Mouse (Mus musculus): ENCODE measurements around the gene Cdkn3.

DNA sequence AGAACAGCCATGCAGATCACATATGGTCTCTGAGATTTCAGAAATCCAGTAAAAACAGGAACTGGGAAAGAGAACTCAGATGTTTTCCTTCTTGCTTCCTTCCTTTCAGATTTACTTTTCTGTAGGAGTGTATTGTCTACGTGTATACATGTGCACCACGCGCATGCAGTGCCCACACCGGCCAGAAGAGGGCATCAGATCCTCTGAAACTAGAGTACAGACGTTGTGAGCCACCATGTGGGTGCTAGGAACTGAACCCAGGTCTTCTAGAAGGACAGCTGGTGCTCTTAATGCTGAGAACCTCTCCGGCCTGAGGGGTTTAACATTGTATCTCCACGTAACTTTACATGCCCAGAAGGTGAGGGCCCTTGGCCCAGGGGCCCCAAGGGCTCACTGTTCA is 18.9 kb downstream of the Cdkn3 start:
- TF ChIP-seq CTCF (IDR thresholded peaks at IDR 0.05; ENCODE audit: control insufficient read depth, insufficient read depth, insufficient read length) (no peak), MAX (IDR thresholded peaks at IDR 0.05) (no peak)

Measured in C2C12 (cell line).